Mouse (Mus musculus): ENCODE data around the gene Srrm4. TPM values are rescaled to one million over a fixed set of nuclear protein-coding genes. Genes with fewer than 3 reads are reported as not detected.

Gene Srrm4
- polyA plus RNA-seq, 1 experiment from 2014 or later, result 0.88 TPM

Other genes with a start within 250 kb of the Srrm4 start
- gene Hspb8, start 169.0 kb downstream of the Srrm4 start, polyA plus RNA-seq (2014; fragmentation: Nextera tagmentation; extraction: Ambion mirVana), result 30.4 and 31.7 TPM in 2 replicates

Data from heart, embryonic 14.5 days (tissue).